Mouse (Mus musculus): ENCODE data around the gene Ech1.

The Ech1 gene

GRCm38 (mm10) chr7:28802846-28803588 lies 22.0 kb upstream of the Ech1 start:
- in situ Hi-C loops (cut with MboI, MseI), result loop anchor here in 1 of 2 experiments (25.0 kb wide), 1 partner anchor 1609 kb away; the partner anchor contains the start of genes Hcst, Nfkbid and Tyrobp

- in situ Hi-C loops (cut with MboI, MseI), result loop anchor here in 1 of 2 experiments (25.0 kb wide), 1 partner anchor 1609 kb away; the partner anchor contains the start of genes Hcst, Nfkbid and Tyrobp
These were observed 21.3 kb upstream of the Ech1 start for GRCm38 (mm10) chr7:28803756-28804155.

GRCm38 (mm10) chr7:28806869-28807268 lies 18.1 kb upstream of the Ech1 start:
- in situ Hi-C loops (cut with MboI, MseI), result loop anchor here in 1 of 2 experiments (25.0 kb wide), 1 partner anchor 1605 kb away; the partner anchor contains the start of genes Hcst, Nfkbid and Tyrobp

- in situ Hi-C loops (cut with MboI, MseI), result loop anchor here in 1 of 2 experiments (25.0 kb wide), 1 partner anchor 1605 kb away; the partner anchor contains the start of genes Hcst, Nfkbid and Tyrobp
These were observed 17.3 kb upstream of the Ech1 start for GRCm38 (mm10) chr7:28807641-28808220.

- in situ Hi-C loops (cut with MboI, MseI), result loop anchor here in 1 of 2 experiments (25.0 kb wide), 1 partner anchor 1604 kb away; the partner anchor contains the start of genes Hcst, Nfkbid and Tyrobp
These were observed 16.6 kb upstream of the Ech1 start, which contains the start of gene Hnrnpl for GRCm38 (mm10) chr7:28808221-28808941. TSS of gene Hnrnpl (plus strand) at chr7:28808541.

GRCm38 (mm10) chr7:28808957-28809393 lies 16.0 kb upstream of the Ech1 start:
- in situ Hi-C loops (cut with MboI, MseI), result loop anchor here in 1 of 2 experiments (25.0 kb wide), 1 partner anchor 1603 kb away; the partner anchor contains the start of genes Hcst, Nfkbid and Tyrobp

- in situ Hi-C loops (cut with MboI, MseI), result loop anchor here in 1 of 2 experiments (25.0 kb wide), 1 partner anchor 1603 kb away; the partner anchor contains the start of genes Hcst, Nfkbid and Tyrobp
These were observed 15.5 kb upstream of the Ech1 start for GRCm38 (mm10) chr7:28809401-28810089.

GRCm38 (mm10) chr7:28810107-28811066 lies 14.6 kb upstream of the Ech1 start:
- in situ Hi-C loops (cut with MboI, MseI), result loop anchor here in 1 of 2 experiments (25.0 kb wide), 1 partner anchor 1602 kb away; the partner anchor contains the start of genes Hcst, Nfkbid and Tyrobp

- in situ Hi-C loops (cut with MboI, MseI), result loop anchor here in 1 of 2 experiments (25.0 kb wide), 1 partner anchor 1601 kb away; the partner anchor contains the start of genes Hcst, Nfkbid and Tyrobp
These were observed 13.8 kb upstream of the Ech1 start for GRCm38 (mm10) chr7:28811228-28811627.

GRCm38 (mm10) chr7:28811640-28812275 lies 13.3 kb upstream of the Ech1 start:
- in situ Hi-C loops (cut with MboI, MseI), result loop anchor here in 1 of 2 experiments (25.0 kb wide), 1 partner anchor 1601 kb away; the partner anchor contains the start of genes Hcst, Nfkbid and Tyrobp

- in situ Hi-C loops (cut with MboI, MseI), result loop anchor here in 1 of 2 experiments (25.0 kb wide), 1 partner anchor 1600 kb away; the partner anchor contains the start of genes Hcst, Nfkbid and Tyrobp
These were observed 12.6 kb upstream of the Ech1 start for GRCm38 (mm10) chr7:28812436-28812835.

GRCm38 (mm10) chr7:28812949-28813348 lies 12.1 kb upstream of the Ech1 start:
- in situ Hi-C loops (cut with MboI, MseI), result loop anchor here in 1 of 2 experiments (25.0 kb wide), 1 partner anchor 1599 kb away; the partner anchor contains the start of genes Hcst, Nfkbid and Tyrobp

GRCm38 (mm10) chr7:28814306-28815034 lies 10.5 kb upstream of the Ech1 start:
- in situ Hi-C loops (cut with MboI, MseI), result loop anchor here in 1 of 2 experiments (25.0 kb wide), 1 partner anchor 1598 kb away; the partner anchor contains the start of genes Hcst, Nfkbid and Tyrobp

GRCm38 (mm10) chr7:28815230-28815629 lies 9.8 kb upstream of the Ech1 start:
- in situ Hi-C loops (cut with MboI, MseI), result loop anchor here in 1 of 2 experiments (25.0 kb wide), 1 partner anchor 1597 kb away; the partner anchor contains the start of genes Hcst, Nfkbid and Tyrobp

- in situ Hi-C loops (cut with MboI, MseI), result loop anchor here in 1 of 2 experiments (25.0 kb wide), 1 partner anchor 1596 kb away; the partner anchor contains the start of genes Hcst, Nfkbid and Tyrobp
These were observed 8.8 kb upstream of the Ech1 start for GRCm38 (mm10) chr7:28816201-28816600.

GRCm38 (mm10) chr7:28816920-28817319 lies 8.1 kb upstream of the Ech1 start:
- in situ Hi-C loops (cut with MboI, MseI), result loop anchor here in 1 of 2 experiments (25.0 kb wide), 1 partner anchor 1595 kb away; the partner anchor contains the start of genes Hcst, Nfkbid and Tyrobp

- in situ Hi-C loops (cut with MboI, MseI), result loop anchor here in 1 of 2 experiments (25.0 kb wide), 1 partner anchor 1595 kb away; the partner anchor contains the start of genes Hcst, Nfkbid and Tyrobp
These were observed 7.5 kb upstream of the Ech1 start for GRCm38 (mm10) chr7:28817524-28817923.

Data from T-helper 17 cell (primary cell).